Mouse (Mus musculus): Measurements from ENCODE around the gene Sf3a1.

DNA sequence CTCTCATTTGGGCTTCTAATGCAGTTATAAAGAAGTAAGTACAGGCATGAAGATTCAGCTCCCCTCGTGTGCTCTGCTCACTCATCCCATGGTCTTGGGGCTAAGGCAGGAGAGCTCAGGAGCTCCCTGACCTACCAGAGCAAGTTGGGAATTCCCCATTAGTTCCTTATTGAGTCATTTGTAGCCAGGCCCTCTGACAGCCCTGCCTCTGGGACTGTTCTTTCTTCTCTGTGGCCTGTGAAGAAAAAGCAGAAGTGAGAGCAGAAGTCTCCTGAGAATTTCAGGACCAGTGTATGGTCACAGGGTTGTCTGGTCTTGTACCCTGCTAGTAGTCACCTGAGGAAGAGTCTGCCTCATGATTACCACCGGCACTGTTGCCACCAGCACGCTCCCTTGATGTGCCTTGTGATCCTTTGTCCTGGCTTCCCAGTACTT lies 35.5 kb downstream of the Sf3a1 start:
- TF ChIP-seq POLR2A (IDR thresholded peaks at IDR 0.05; ENCODE audit: borderline replicate concordance, low read depth, low read length) (no peak), CTCF (IDR thresholded peaks at IDR 0.05; ENCODE audit: low read depth, low read length) (no peak)
